Mouse (Mus musculus) lung, adult 18-20 months (tissue): ENCODE measurements around the gene Adam23.

ENCODE experiments used
- DNase-seq, 2 experiments: peaks; one replicate each; pipeline ENCODE4 v3.0.0; 2022; ENCODE audit warnings: mixed read lengths in 2 of 2

The Adam23 gene

DNA sequence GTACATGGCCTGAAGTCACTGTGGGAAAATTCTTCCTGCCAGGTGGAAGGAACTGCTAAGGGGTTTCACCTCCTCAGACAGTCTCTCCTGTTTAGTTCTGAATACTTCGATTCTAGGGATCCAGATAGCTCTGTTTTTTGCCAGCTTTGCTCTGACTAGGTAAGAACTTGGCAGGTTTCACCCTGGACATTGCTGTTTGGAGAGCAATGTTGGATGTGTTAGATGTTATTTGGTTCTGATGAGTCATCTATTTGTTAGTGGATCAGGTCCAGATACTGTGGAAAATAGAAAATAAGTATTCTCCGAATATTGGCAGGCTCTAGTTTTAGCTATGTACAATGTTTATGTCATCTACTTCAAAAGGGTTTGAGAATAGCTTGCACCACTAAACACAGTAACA, 41.0 kb downstream of the Adam23 start:
- DNase-seq: no peak

GRCm38 (mm10) chr1:63491001-63491400, 45.3 kb downstream of the Adam23 start:
- no peak for DNase-seq

- no peak for DNase-seq
Observed at GRCm38 (mm10) chr1:63493325-63493724, 47.6 kb downstream of the Adam23 start.

GRCm38 (mm10) chr1:63507386-63507785, 61.7 kb downstream of the Adam23 start:
- no peak for DNase-seq

GRCm38 (mm10) chr1:63508801-63509200, 63.1 kb downstream of the Adam23 start:
- DNase-seq: no peak

- no peak for DNase-seq
Observed at GRCm38 (mm10) chr1:63511416-63511815, 65.7 kb downstream of the Adam23 start.

- no peak for DNase-seq
Observed at GRCm38 (mm10) chr1:63517800-63518199, 72.1 kb downstream of the Adam23 start.

DNA sequence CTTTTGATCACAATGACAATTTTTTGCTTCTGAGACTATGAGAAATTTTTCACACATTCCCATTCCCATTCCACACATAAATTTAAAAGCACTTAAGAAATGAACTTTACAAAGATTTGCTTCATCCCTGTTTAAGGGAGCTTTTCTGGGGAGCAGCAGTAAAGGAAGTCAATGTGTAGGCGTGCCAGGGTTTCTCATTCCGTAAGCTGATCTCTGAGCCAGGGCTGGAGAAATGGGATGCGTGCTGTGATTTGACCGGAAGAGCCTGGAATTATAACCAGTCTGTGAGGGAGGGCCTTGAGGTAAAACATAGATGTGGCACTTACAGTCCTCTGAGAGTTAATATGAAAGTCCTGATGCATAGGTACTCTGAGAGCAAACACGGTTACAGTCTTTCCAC, 73.1 kb downstream of the Adam23 start:
- DNase-seq: no peak

DNA sequence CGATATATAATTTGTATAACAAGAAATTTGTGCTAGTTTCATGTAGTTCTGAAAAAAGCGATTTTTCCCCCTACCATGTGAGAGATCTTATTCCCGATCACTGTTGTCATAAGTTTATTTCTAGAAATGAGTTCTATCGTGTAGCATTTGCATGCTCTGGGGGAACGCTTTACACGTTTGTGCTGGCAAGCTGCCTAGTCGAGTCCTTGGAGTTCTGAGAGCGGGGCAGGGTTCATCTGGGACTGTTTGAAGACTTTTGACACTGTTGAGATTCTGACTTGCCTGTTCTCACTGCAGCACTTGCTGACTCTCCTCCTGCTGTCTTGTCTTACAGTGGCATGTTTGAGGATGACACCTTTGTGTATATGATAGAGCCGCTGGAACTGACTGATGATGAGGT, 84.2 kb downstream of the Adam23 start:
- no peak for DNase-seq

DNA sequence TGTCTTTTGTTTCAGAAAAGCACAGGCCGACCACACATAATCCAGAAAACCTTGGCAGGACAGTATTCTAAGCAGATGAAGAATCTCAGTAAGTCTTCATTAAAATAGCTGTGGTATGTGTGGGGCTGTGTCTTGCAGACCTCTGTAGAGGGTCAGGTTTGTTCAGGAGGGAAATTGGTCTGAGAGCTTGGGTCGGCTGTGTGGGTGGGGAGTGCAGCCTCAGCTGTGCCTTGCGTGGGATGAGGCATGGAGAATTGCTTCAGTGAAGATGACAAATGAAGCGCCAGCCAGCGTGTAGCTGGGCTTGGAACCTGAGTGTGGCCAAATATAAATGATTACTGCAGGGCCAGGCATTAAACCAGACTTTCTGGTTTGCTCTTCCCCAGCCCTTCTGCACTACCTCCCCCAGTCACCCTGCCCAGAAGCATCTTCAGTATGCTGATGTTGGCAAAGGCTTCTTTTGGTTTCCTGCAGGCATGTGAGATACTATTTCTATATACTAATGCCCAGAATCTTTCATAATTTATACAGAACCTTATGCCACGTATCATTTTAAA, 88.7 kb downstream of the Adam23 start:
- DNase-seq: peak; percentile 17 to 25

DNA sequence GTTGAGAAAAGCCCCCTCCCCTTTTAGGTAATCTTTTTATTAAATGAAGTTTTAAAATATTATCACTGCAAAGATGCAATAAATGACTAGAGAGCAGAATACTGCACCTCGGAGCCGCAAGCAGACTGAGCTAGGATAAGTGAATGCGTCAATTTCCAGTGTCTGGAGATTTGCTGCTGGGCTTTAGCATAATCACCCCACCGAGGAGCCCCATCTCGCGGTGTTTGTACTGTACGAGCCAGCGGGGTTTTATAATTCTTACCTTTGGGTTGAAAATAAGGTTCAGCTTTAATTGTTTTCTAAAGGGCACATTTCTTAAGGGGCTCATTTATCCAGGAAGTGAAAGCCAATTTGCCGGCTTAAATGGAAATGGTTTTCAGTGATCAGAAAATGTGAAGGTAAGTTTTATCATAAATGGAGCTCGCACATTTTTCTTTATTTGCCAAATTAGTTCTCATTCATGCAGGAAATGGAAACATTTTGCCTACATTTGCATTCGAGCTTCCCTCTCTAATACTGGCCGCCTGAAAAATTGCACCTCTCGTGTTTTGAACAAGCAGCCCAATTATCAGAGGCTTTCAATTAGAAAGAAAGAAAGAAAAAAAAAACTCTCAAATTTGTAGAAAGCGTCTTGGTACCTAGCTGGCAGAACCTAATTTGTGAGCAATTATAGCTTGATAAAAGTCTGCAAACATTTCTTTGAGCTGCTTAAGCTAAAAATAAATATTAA, 94.4 kb downstream of the Adam23 start:
- no peak for DNase-seq

- DNase-seq: no peak
Observed at GRCm38 (mm10) chr1:63544122-63544521, 98.4 kb downstream of the Adam23 start.

DNA sequence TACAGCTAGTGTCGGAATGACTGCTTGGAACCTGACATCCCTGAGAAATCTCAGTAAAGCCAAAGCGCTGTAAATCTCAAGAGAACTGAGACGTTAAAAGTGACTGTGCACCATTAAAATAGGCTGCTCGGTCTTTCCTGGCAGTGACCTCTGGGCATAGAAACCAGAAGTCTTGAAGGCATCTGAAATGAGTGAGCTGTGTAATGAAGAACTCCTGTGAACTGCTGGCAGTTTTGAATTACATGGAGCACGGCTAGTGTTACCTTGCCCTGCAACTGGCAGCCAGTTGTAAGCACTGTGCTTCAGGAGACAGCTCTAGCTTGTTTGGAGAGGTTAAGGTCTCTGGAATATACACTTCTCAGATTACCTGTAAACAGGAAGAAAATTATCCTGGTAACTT, 107.3 kb downstream of the Adam23 start:
- DNase-seq: no peak

GRCm38 (mm10) chr1:63561772-63562520, 116.3 kb downstream of the Adam23 start:
- DNase-seq: no peak

GRCm38 (mm10) chr1:63563928-63564327, 118.2 kb downstream of the Adam23 start:
- DNase-seq: no peak

GRCm38 (mm10) chr1:63566501-63566900, 120.8 kb downstream of the Adam23 start:
- DNase-seq: no peak

GRCm38 (mm10) chr1:63567031-63567430, 121.3 kb downstream of the Adam23 start:
- DNase-seq: peak in 1 of 2 experiments; percentile 0

DNA sequence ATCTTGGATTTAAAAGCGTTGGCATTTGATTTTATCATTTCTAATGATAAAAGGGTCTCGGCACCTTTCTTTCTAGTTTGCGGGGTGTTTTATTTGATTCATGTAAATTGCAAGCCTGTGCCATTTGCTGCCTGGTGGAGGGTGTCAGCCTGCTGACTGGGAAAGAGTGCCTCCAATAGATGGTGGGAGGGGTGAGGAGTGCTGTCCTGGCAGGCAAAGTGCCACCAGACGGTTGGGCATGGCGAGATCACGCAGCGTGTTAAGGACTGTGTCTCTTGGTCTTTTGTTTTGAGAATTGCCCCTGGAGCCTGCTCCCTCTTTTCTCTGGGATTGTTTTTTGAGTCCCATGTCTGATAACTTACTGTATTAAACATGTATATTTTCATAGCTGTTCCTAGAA, 126.5 kb downstream of the Adam23 start:
- no peak for DNase-seq

DNA sequence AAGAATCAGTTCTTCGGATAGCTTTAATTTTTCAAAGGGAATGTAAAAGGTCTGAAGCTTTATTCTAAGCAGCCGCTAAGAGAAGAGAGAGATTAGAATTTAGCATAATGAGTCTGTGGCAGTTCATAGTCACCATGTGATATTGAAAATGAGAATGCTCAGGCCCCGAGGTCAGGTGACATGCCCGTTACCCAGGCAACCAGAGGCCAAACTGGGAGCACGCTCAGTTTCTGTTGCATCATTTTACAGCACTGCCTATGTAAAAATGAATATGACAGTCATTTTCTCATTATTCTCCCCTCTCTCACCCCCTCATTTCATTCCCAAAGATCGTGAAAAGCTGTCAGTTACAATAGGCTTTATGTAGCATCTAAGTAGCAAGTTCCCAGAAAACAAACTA, 127.7 kb downstream of the Adam23 start:
- DNase-seq: no peak

GRCm38 (mm10) chr1:63573864-63574611, 128.3 kb downstream of the Adam23 start:
- no peak for DNase-seq

DNA sequence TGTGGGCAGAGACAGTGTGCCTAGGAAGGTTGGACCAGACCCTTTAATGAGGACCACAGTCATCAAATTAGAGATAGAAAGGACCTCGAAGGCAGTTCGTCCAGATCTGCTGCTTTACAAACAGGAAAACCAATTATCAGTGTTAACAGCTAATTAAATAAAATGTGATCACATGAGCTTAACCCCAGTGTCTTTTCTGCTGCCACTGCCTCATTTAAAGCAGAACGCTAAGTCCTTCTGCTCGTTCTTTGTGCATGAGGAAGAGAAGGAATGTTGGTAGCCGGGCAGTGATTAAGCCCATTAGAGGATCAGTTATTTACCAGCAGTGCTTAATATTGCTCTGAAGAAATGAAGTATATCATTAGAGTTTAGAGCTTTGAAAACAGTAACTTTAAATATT, 131.1 kb downstream of the Adam23 start:
- DNase-seq: no peak

DNA sequence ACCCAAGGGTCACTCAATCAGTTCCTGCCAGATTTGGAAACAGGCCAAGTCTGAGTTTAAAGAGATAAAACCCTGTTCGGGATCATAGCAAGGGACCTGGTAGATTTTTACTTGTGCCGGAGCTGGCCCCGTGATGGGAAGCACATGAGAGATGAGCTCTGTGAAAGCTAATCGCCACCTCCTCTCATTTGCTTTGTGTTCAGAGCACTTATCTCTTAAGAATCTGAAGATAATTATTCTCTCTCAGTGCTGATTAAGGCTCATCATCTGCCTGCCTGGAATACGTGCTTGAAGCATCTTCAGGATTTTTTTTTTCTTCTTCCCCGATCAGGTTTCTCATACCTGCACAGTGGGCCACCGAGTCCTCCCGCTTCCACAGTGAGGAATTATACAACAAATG, 133.5 kb downstream of the Adam23 start:
- no peak for DNase-seq

DNA sequence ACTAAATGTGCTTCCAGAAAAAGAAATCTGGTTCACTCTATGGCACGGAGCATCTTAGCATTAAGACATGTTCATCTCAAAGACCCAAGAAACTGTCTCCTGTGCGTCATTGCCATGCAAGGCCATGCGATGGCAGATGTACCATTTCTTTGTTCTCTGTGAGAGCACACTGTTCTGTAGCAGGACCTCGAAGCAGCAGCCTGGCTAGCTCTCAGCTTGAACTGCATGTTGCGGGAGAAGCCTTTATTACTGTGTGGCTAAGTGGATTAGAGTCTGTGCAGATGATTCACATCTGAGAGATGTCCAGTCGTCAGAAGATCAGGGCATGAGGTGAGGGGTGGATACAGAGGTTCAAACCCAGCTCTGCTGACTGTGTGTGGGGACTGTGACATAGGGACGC, 141.2 kb downstream of the Adam23 start:
- DNase-seq: no peak
